Mouse (Mus musculus) lung, postnatal 0 days (tissue): ENCODE data around the gene Dnajb13.
A peak's percentile ranks its signal among the peaks of the same experiment; 100 is the strongest.

Experiments
- CTCF ChIP-seq: IDR thresholded peaks from 2 replicates; pipeline ENCODE4 v1.5.1; 2016; ENCODE audit warnings: antibody characterized with exemption, mild to moderate bottlenecking
- EP300 ChIP-seq: IDR thresholded peaks from 2 replicates; pipeline ENCODE4 v1.6.1; 2016; ENCODE audit warnings: antibody characterized with exemption, mild to moderate bottlenecking, control low read depth

- peak; percentile 100 for TF ChIP-seq EP300
- no peak for TF ChIP-seq CTCF
Measured at GRCm38 (mm10) chr7:100461621-100462151, 53.1 kb downstream of the Dnajb13 start.
